Mouse (Mus musculus): ENCODE data around the gene Nck2. TPM values are rescaled to one million over a fixed set of nuclear protein-coding genes. Genes with fewer than 3 reads are reported as not detected.
"Not testable (repeated sequence)": the region's sequence is repeated elsewhere in the genome, so short reads cannot be mapped to it uniquely, and the experiment has no call there.

Gene Nck2
- total RNA-seq, 1 experiment from 2014 or later, result 23.3 TPM

DNA sequence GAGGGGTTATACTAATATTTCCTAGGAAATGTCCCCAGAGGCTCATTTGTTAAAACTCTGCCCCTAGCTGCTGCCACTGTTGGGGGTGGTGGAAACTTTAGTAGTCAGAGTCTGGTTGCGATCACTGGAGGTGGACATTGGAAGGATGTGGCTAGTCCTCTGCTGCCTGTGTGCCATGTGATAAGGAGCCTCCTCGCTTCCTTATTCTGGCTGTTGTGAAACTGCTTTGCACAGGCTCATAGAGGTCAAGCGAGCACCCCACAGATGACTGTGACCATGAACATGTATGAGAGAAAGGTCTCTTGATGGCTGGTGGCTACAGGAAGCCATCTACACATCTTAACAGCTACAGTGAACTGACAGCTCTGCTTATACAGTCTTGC lies 76.6 kb downstream of the Nck2 start:
- ATAC-seq (replicated peaks; ENCODE audit: insufficient number of reproducible peaks, low FRiP score, low TSS enrichment, poor library complexity, severe bottlenecking), result peak; percentile 93

DNA sequence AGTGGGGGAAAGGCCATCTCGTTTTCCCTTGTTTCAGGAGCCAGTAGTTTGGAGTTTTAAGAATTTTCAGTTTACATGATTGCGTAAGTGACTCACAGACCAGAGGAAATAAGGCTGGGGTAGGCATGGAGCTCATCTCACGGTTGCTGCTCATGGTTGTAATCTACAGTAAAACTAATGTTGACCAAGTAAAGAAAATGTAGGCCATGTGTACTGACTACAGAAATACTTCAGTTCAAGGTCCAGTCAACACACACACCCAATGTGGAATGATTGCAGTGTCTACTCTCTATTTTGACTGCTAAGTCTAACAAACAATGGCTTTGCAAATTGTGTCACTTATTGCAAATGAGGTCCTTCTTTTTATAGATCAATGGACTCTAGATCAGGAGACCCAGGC lies 77.1 kb downstream of the Nck2 start:
- ATAC-seq (replicated peaks; ENCODE audit: insufficient number of reproducible peaks, low FRiP score, low TSS enrichment, poor library complexity, severe bottlenecking), result no peak

DNA sequence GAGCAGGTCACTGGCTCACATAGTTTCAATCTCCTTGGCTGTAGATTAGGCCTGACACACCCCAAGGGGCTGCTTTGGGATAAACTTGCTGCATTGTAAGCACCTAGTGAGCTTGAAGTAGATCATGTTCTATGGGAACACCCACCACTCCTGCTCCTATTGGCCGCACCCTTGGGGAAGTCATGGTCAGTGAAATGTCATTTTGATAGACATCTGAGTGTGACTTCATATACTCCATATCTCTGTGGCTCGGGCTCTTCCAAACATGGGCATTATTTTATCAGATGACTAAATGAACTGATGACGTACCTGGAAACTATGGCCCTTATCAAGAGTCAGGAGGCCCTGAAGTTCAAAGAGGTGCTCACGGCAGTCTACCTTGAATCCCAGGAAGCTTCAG lies 77.6 kb downstream of the Nck2 start:
- ATAC-seq (replicated peaks; ENCODE audit: insufficient number of reproducible peaks, low FRiP score, low TSS enrichment, poor library complexity, severe bottlenecking), result peak; percentile 45; the same call in 1 of the 2 replicates

DNA sequence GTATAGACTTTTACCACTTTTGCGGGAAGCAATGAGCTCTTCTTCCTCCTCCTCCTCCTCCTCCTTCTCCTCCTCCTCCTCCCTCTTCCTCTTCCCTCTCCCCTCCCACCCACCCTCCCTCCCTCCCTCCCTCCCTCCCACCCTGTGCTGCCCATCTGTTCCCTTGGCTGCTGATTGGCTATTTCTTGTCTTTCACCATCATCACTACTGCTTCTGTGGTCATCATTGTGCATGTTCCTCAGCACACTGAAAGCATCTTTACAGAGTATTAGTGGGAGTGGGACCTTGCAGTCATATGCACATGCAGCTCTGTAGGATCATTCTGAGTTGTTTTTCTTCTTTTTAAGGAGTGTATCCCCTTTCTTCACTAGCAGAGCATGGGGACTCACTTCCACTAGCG lies 78.6 kb downstream of the Nck2 start:
- no peak for ATAC-seq (replicated peaks; ENCODE audit: insufficient number of reproducible peaks, low FRiP score, low TSS enrichment, poor library complexity, severe bottlenecking)

DNA sequence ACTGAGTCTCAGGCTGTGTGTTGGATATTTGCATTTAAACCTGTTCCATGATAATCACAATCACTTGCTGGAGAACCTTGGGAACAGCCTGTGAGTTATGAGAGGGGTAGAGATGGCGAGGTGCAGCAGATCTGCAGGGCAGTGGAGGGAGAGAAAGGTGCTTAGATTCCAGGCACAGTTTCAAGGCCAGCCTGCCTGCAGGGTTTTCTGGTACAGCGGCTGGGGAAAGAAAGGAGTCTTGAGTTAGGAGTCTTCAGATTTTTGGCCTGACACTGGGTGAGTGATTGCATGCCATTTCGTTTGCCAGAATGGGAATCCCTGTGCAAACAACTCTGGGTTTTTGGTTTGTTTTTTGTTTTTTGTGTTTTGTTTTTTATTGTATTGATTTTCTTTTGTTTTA lies 80.0 kb downstream of the Nck2 start:
- no peak for ATAC-seq (replicated peaks; ENCODE audit: insufficient number of reproducible peaks, low FRiP score, low TSS enrichment, poor library complexity, severe bottlenecking)

DNA sequence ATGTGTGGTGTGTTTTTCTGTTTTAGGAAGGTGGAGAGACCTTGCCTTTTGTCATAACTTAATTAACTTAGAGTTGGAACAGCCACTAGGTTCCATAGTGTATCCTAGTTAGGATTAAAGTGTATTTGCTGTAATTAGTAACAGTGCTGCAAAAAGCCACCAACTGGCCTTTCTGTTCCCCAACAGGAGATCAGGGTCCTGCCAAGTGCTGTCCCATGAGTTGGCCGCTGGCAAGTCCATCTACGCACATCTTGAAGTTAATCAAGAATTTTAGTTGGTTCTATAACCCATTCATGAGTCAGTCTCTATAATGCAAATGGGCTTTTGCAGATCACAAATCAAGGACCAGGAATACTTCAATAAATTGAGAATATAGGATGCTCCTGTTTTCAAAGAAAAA lies 83.9 kb downstream of the Nck2 start:
- ATAC-seq (replicated peaks; ENCODE audit: insufficient number of reproducible peaks, low FRiP score, low TSS enrichment, poor library complexity, severe bottlenecking), result no peak

DNA sequence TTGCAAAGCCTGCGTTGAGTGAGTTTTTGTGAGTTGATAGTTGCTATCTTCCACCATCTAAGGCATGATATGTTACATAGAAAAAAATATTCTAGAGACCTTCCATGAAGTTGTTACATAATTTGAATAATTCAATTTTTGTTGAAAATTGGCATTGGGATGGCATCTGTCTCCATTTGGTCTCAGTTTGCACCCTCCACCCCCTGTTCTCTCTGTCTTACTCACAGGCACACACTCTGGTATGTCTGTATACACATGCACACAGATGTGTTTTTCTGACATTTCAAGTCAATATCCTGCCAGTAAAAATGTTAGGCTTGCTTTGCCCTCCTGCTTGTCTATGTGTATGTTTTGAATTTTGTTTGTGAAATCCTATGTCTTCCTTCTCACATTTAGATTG lies 84.7 kb downstream of the Nck2 start:
- no peak for ATAC-seq (replicated peaks; ENCODE audit: insufficient number of reproducible peaks, low FRiP score, low TSS enrichment, poor library complexity, severe bottlenecking)

DNA sequence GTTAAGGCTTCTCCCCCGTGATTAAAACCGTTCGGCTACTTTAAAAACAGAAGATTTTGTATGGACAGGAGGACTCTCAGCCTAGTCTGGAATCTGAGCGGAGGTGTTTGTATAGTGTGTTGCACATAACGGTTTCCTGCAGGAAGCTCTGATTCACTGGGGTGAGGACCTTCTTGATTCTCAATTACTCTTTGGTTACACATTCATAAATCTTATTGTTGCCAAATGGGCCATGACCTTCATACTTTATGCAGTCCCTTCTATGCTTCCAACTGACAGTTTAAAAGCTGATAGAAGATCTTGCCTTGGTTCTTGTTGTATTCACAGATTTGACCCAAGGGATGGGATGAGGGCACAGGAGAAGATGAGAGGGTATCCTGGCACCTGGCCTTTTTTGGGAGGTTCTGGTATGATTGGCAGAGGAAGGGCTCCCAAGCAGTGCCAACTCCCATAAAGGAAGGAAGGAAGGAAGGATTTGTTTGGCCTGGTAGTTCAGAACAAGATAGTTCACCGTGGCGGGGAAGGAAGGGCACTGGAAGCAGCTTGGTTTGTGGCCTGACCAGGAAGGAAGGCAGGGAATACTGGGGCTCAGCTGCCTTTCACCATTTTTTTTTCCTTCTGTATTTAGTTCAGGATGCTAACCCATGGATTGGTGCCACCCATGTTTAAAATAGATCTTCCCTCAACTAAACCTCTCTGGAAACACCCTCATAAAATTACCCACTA lies 86.1 kb downstream of the Nck2 start:
- ATAC-seq (replicated peaks; ENCODE audit: insufficient number of reproducible peaks, low FRiP score, low TSS enrichment, poor library complexity, severe bottlenecking), result no peak

DNA sequence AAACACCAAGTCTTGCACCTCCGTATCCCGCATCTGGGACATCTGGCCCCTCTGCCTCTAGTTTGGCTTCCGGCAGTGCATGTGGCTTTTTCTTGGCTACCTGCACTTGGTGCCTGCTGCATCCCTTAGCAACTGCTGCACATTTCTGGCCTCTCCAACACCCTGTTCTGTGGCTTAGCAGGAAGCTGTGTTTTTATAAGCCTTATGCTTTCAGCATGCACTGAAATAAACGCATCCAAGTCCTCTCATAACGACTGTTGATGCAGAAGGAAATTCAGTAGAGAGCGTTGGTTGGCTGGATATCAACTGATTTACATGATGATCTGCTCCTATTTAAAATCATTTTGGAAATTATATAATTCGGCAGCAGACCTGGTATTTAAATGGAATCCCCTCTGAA lies 86.9 kb downstream of the Nck2 start:
- ATAC-seq (replicated peaks; ENCODE audit: insufficient number of reproducible peaks, low FRiP score, low TSS enrichment, poor library complexity, severe bottlenecking), result no peak

DNA sequence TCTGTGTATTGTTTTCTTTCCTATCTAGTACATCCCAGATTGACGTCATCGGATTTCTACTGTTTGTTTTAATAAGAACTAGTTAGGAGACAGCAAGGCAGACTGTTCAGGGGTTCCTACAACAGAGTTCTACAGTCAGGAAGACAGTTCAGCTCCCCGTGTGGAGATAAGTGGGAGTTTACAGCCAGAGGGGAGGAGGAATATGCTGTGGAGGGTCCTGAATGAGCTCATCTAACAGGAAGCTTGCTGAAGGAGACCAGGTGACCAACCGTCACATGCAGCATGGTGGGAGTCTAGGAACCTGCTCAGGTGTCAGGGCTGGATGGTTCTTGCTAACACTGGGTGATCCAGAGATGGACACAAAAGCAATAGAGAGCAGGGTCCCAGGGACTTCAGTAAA lies 87.9 kb downstream of the Nck2 start:
- ATAC-seq (replicated peaks; ENCODE audit: insufficient number of reproducible peaks, low FRiP score, low TSS enrichment, poor library complexity, severe bottlenecking), result no peak

DNA sequence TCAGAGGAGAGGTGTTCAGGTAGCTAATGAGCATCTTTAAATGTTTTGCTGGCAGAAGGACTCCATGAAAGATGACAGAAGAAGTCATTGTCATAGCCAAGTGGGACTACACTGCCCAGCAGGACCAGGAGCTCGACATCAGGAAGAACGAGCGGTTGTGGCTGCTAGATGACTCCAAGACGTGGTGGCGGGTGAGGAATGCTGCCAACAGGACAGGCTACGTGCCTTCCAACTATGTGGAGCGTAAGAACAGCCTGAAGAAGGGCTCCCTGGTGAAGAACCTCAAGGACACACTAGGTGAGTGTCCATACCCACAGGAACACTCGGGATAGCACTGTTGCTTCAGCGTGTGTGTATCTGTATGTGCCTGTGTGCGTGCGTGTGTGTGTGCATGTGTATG lies 89.1 kb downstream of the Nck2 start:
- not testable (repeated sequence) for ATAC-seq (replicated peaks; ENCODE audit: insufficient number of reproducible peaks, low FRiP score, low TSS enrichment, poor library complexity, severe bottlenecking)

DNA sequence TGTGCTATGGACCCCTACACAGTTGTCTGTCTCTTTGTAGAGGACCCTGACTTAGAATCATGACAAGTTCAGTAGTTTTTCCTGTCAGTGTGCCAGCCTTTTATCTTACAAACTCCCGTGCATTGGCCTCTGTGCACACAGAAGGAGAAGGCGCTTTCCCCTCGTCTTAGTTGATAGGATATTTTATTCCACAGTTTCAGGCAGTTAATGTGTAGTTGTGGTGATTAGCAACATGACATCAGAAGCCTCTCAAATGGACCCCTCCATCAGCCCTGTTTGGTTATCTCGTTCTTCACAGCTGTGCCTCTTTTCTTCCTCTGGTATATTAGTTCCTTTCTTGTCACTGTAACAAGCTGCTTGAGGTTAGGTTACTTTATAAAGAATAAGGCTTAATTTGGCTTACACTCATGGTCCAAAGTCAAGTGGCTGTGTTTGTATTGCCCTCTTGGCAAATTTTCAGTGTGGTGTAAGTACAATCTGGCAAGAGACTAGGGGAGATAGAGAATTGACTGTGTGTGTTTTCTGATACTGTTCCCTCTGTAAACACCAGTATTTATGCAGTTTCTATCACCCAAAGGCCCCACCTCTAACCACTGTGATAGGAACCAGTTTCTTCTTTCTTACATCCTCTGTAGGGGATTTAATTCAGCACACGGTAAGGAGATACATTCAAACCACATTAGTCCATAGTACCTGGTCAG lies 89.8 kb downstream of the Nck2 start:
- ATAC-seq (replicated peaks; ENCODE audit: insufficient number of reproducible peaks, low FRiP score, low TSS enrichment, poor library complexity, severe bottlenecking), result 0 out of 2 replicates have a peak, but pooled peaks have one; percentile 9

DNA sequence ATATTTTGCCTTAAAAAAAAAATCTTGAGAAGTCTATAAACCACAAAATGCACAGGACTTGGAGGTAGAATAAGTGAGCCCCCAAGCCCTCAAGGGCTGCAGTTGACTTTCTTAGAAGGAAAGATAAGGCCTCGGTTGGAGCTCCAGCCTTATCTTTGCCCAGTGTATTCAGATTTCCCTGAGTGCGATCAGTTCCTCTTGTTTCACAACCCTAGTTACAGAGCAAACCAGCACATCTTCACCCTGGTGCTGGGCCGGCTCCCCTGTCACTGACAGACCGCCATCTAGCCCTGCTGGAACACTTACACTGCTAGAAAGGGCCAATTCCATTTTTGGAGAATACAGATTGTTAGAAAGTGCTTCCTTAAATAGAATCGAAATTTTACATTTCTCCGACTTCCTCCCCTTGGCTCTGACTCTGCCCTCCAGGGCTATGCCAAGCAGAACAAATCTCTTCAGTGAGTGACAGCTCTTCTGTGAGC lies 91.2 kb downstream of the Nck2 start:
- ATAC-seq (replicated peaks; ENCODE audit: insufficient number of reproducible peaks, low FRiP score, low TSS enrichment, poor library complexity, severe bottlenecking), result 0 out of 2 replicates have a peak, but pooled peaks have one; percentile 19

DNA sequence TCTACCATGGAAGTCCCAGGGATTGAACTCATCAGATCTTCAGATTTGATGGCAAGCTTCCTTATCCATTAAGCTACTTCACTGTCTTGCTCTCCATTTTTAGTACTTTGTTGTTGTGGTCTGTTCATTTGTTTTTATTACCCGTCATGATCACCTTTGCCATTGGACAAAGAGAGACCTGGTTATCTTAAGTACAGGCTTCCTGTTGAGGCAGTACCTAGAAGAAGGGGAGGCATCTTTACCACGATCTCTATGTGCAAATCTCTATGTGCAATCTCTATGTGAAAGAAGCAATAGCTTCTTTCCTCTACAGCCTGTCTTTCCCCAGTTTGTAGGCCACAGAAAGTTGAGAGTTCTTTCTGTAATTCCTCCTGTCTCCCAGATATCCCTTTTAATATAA lies 91.9 kb downstream of the Nck2 start:
- no peak for ATAC-seq (replicated peaks; ENCODE audit: insufficient number of reproducible peaks, low FRiP score, low TSS enrichment, poor library complexity, severe bottlenecking)

DNA sequence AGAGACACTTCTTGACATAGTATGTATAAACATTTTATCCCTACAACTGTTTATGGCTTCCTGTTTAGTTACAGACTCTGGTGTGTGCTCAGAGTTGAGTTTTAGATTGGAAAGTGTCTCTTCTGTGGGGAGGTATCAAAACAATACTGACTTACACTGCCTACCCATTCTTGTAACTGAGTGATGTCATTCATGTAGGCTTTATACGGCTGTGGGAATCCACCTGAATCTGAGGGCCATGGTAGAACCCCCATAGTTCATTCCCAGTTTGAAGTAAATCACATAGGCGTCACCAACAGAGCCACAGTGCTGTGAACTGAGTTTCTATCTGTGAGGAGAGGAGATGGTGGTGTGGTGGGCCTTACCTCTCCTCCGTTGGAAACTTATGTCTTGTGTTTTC lies 92.6 kb downstream of the Nck2 start:
- no peak for ATAC-seq (replicated peaks; ENCODE audit: insufficient number of reproducible peaks, low FRiP score, low TSS enrichment, poor library complexity, severe bottlenecking)

DNA sequence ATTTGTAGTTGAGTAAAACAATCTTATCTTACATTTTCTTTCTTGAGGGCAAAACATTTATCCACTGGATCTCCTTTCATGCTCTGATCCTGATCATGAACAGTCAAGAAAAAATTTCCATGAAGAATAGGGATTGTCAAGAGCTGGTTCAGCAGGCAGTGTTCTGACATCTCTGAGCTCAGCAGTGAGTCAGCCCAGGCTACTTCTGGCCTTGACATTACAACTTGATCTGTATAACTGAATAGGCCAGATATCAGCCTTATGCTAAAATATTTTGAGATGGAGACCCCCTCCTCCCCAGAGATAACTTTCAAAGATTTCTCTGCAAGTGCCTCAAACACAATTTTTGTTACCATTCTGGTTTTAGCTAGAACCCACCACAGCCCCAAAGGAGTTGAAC lies 93.1 kb downstream of the Nck2 start:
- no peak for ATAC-seq (replicated peaks; ENCODE audit: insufficient number of reproducible peaks, low FRiP score, low TSS enrichment, poor library complexity, severe bottlenecking)

DNA sequence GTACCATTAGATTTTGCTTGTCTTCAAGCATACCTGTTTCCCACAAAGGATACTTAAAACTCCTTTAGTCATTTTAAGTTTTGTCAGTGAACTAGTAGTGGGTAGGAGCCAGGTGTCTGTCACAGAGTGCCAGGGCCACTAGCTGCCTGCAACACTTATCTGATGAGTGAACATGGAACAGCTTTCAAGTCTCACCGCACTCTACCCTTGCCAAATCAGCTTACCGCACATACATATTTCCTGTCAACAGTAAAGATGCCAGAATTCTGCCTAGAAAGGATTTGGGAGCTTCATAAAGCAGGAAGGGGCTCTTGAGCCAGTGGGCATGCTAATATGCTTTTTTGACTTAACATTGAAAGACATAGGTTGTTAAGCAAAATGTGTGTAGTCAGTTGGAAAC lies 94.3 kb downstream of the Nck2 start:
- no peak for ATAC-seq (replicated peaks; ENCODE audit: insufficient number of reproducible peaks, low FRiP score, low TSS enrichment, poor library complexity, severe bottlenecking)

DNA sequence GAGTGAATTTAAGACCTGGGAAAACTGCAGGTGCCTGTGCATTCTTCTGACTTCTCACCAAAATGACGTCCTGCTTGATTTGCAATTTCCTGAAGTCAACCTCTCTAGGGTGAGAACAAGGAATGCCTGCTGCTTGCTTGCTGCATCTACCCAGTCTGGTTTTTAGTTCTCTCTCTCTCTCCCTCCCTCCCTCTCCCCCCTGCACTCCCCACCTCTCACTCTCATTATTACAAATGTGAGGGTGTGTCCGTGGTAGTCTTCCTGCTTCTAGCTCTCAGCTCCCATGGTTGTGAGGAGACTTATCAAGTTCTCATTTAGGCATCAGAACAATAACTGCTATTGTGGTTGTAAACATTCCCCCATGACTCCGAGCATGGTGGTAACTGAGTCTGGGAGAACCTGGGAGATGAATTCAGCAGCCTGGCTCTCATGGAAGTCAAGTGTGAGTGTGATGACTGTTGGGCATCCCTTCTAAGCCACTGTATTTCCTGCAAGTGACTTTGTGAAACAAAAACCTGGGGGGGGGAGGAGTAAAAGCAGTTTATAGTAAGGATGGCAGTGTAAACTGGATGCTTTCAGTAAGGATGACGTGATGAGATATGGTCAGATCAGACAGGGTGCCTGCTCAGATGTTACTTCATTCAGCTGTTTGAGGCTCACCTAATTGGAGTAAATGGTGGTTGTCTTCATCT lies 95.5 kb downstream of the Nck2 start:
- no peak for ATAC-seq (replicated peaks; ENCODE audit: insufficient number of reproducible peaks, low FRiP score, low TSS enrichment, poor library complexity, severe bottlenecking)

DNA sequence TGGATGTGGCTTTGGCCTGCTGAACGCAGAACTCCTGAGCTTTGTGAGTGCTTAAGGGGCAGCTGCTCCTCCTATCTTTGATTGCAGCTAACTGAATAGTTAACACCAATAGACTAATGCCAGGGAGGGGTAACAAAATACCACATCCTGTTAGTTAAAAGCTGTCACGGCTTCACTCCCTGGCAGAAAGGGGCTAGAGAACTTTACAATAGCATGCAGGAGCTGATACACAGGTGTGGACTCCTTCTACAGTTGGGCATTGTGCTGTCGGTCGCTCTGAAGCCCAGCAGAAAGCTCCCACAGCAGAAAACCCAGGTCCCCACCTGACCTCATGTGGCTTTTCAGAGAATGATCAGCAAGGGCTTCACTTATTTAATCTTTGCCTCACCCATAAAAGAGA lies 98.0 kb downstream of the Nck2 start:
- no peak; the same call in 1 of the 2 replicates for ATAC-seq (replicated peaks; ENCODE audit: insufficient number of reproducible peaks, low FRiP score, low TSS enrichment, poor library complexity, severe bottlenecking)

DNA sequence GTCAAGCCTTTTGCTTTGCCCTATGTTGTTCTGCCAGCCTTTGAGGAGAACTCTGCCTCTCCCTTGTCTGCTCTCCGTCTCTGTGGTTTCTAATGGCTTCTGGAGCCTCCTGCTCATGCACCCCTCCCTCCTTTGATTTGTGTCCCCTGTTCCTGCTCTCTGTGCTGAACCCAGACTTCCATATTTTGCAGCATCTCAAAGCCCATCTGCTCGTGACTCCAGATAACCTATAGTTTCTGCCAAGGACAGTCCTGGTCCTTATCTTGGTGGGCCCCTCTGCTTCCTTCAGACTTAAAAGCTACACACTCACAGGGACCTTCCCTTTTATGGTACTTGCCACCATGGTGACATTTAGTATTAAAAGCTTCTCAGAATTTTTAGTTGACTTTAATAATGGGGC lies 103.3 kb downstream of the Nck2 start:
- no peak for ATAC-seq (replicated peaks; ENCODE audit: insufficient number of reproducible peaks, low FRiP score, low TSS enrichment, poor library complexity, severe bottlenecking)

All from monocyte, adult 5-6 weeks (primary cell).